Mouse (Mus musculus) ES-E14 (cell line): ENCODE measurements around the gene Mad1l1. TPM values are rescaled to one million over a fixed set of nuclear protein-coding genes. Genes with fewer than 3 reads are reported as not detected.
A peak's percentile ranks its signal among the peaks of the same experiment; 100 is the strongest.

Source experiments
- DNase-seq: peaks from one replicate; pipeline ENCODE4 v3.0.0-alpha.2; 2013; ENCODE audit warnings: low read depth, low spot score
- H3K27ac ChIP-seq: 2 replicates; pipeline ENCODE4 v1.5.1; 2012; ENCODE audit warnings: low read depth, mild to moderate bottlenecking, low read length, moderate library complexity, mixed read lengths; ENCODE audit not compliant: poor library complexity, insufficient read depth, severe bottlenecking
- H3K36me3 ChIP-seq: 2 replicates; pipeline ENCODE4 v1.6.1; 2012; ENCODE audit warnings: mild to moderate bottlenecking, low read length, moderate library complexity, mixed read lengths; ENCODE audit not compliant: control insufficient read depth, poor library complexity, insufficient read depth, severe bottlenecking
- H3K4me1 ChIP-seq, 2 experiments: fragments of 150-350 bp in 1 of 2; sonication (generic) in 1 of 2; 2 replicates each; pipeline ENCODE4 v1.6.1; 2012; ENCODE audit warnings: low read length in 2 of 2, mild to moderate bottlenecking in 1 of 2, mixed read lengths in 1 of 2; ENCODE audit not compliant: control insufficient read depth in 2 of 2, insufficient read depth in 2 of 2, poor library complexity in 1 of 2
- H3K4me3 ChIP-seq, 2 experiments: fragments of 150-350 bp in 1 of 2; sonication (generic) in 1 of 2; 2 replicates each; pipeline ENCODE4 v1.5.1; 2012; ENCODE audit warnings: low read length in 2 of 2, low read depth in 1 of 2, mild to moderate bottlenecking in 1 of 2, mixed read lengths in 1 of 2; ENCODE audit not compliant: insufficient read depth in 1 of 2, poor library complexity in 1 of 2, severe bottlenecking in 1 of 2
- H3K9ac ChIP-seq: 2 replicates; pipeline ENCODE4 v1.6.1; 2012; ENCODE audit warnings: low read depth, mild to moderate bottlenecking, low read length, mixed read lengths; ENCODE audit not compliant: poor library complexity, insufficient read depth, severe bottlenecking
- H3K9me3 ChIP-seq: fragments of 150-350 bp; sonication (generic); 2 replicates; pipeline ENCODE4 v1.6.1; 2012; ENCODE audit warnings: low read depth, mild to moderate bottlenecking, low read length; ENCODE audit not compliant: control insufficient read depth, insufficient read depth
- CHD2 ChIP-seq: IDR thresholded peaks from 2 replicates; pipeline ENCODE4 v1.6.1; 2014; ENCODE audit warnings: mild to moderate bottlenecking, low read depth, low read length, inconsistent platforms
- HCFC1 ChIP-seq: IDR thresholded peaks from 2 replicates; pipeline ENCODE4 v1.6.1; 2012; ENCODE audit warnings: low read length, inconsistent platforms, borderline replicate concordance; ENCODE audit not compliant: insufficient read depth
- MAFK ChIP-seq: IDR thresholded peaks from 2 replicates; pipeline ENCODE4 v1.6.1; 2014; ENCODE audit warnings: mild to moderate bottlenecking, low read depth, low read length, inconsistent platforms; ENCODE audit not compliant: insufficient read depth
- ZC3H11A ChIP-seq: IDR thresholded peaks from 2 replicates; pipeline ENCODE4 v1.6.1; 2012; ENCODE audit warnings: low read depth, mild to moderate bottlenecking, inconsistent platforms, low read length, borderline replicate concordance
- ZNF384 ChIP-seq: IDR thresholded peaks from 2 replicates; pipeline ENCODE4 v1.6.1; 2012; ENCODE audit warnings: low read depth, low read length, inconsistent platforms
- in situ Hi-C, 2 experiments: fragments of 600-800 bp; cut with MboI; formaldehyde crosslinking; loops; one replicate each; pipeline ENCODE4 v1.15.1; 2025; ENCODE audit warnings: low sequenced_read_pairs in 2 of 2, inconsistent platforms in 1 of 2; ENCODE audit not compliant: unreplicated experiment in 2 of 2
- total RNA-seq: library from RNA; depleted of rRNA; stranded (reverse); fragments of 300-350 nt; gene quantifications from 2 replicates; pipeline ENCODE4 v1.2.3, GENCODE M21; 2012

The Mad1l1 gene
- total RNA-seq, 1 experiment, result 47.2 TPM

DNA sequence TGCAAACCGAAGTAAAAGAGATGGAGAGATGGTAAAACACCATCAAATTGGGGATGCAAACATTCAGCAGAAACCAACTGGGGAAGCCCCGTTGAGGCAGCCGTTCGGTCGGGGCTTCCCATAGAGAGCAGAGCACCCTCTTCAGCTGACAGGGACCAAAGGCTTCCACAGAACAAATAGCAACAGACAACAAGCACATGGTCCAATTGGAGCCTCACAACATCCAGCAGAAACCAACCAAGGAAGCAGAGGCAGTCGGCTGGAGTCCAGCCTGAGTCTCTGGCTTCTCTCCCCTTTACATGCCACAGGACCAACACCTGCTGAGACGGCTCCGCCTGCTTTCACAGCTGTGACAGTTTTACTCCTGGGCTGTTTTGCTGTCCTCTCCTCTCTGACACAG lies 343.9 kb downstream of the Mad1l1 start:
- no peak overlapping the region for H3K4me3 ChIP-seq
- H3K27ac ChIP-seq, result no peak overlapping the region
- in situ Hi-C loops, result no loop called here
- TF ChIP-seq ZC3H11A, result no peak
- H3K9ac ChIP-seq, result no peak overlapping the region
- no peaks in the 10 kb centered on the region for H3K9me3 ChIP-seq
- no peaks in the 10 kb centered on the region for H3K36me3 ChIP-seq
- DNase-seq, result no peak
- H3K4me1 ChIP-seq, result peaks cover 0 to 7% of the 10 kb centered on the region in 2 experiments; a peak in 2 of 4 replicates

DNA sequence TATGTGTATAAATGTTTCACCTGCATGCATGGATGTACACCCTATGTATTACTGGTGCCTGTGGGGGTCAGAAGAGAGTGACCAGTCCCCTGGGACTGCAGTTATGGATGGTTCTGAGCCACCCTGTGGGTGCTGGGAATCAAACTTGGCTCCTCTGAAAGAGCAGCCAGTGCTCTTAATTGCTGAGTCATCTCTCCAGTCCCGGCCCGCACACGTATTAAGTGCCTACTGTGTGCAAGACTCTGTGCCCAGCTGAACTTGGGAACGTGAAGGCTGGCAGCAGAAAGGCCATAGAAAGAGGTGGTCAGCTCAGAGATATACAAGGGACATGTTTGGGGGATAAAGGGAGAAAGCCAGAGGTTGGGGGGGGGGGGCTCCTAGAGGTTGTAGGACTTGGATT lies 344.8 kb downstream of the Mad1l1 start:
- no peak for DNase-seq
- no peak overlapping the region for H3K4me3 ChIP-seq
- in situ Hi-C loops, result no loop called here
- peaks cover 0 to 16% of the 10 kb centered on the region in 2 experiments; a peak in 2 of 4 replicates for H3K4me1 ChIP-seq
- no peak overlapping the region for H3K9ac ChIP-seq
- 0 out of 2 replicates have a peak, but pooled peaks have one; percentile 18 for TF ChIP-seq MAFK
- no peak for TF ChIP-seq CHD2
- no peaks in the 10 kb centered on the region for H3K36me3 ChIP-seq
- H3K9me3 ChIP-seq, result no peaks in the 10 kb centered on the region
- H3K27ac ChIP-seq, result no peak overlapping the region

GRCm38 (mm10) chr5:139970186-139970631 lies 351.1 kb downstream of the Mad1l1 start:
- Histone ChIP-seq H3K4me3 (no peak overlapping the region), H3K9ac (no peak overlapping the region), H3K36me3 (no peaks in the 10 kb centered on the region), H3K9me3 (no peaks in the 10 kb centered on the region), H3K4me1 (peaks cover 0 to 29% of the 10 kb centered on the region in 2 experiments; a peak in 2 of 4 replicates), H3K27ac (no peak overlapping the region)
- no peak for DNase-seq
- in situ Hi-C loops, result no loop called here
- TF ChIP-seq CHD2, result no peak
- no peak for TF ChIP-seq ZC3H11A
- TF ChIP-seq HCFC1, result no peak
- TF ChIP-seq ZNF384, result no peak
- TF ChIP-seq MAFK, result peak; percentile 85

- in situ Hi-C loops, result no loop called here
- Histone ChIP-seq H3K9me3 (no peaks in the 10 kb centered on the region), H3K36me3 (no peaks in the 10 kb centered on the region), H3K9ac (no peak overlapping the region), H3K4me3 (no peak overlapping the region), H3K27ac (no peak overlapping the region), H3K4me1 (peaks cover 0 to 30% of the 10 kb centered on the region in 2 experiments; a peak in 2 of 4 replicates)
- no peak for TF ChIP-seq HCFC1
- no peak for TF ChIP-seq CHD2
- TF ChIP-seq ZC3H11A, result no peak
- TF ChIP-seq ZNF384, result no peak
- TF ChIP-seq MAFK, result no peak
- DNase-seq, result no peak
Observed at GRCm38 (mm10) chr5:139969151-139969948, 352.0 kb downstream of the Mad1l1 start.
